Mouse (Mus musculus) bone marrow, adult 2 months (tissue): Measurements from ENCODE around the gene Tprkb.

ENCODE experiments used
- CTCF ChIP-seq: fragments of 200-500 bp; IDR thresholded peaks from 2 replicates; pipeline ENCODE4 v1.5.1; 2011; ENCODE audit warnings: low read length, control low read depth; ENCODE audit not compliant: control insufficient read depth, insufficient read depth
- POLR2A ChIP-seq: fragments of 200-500 bp; IDR thresholded peaks from 2 replicates; pipeline ENCODE4 v1.6.1; 2011; ENCODE audit warnings: low read depth, mild to moderate bottlenecking, control low read depth, low read length, borderline replicate concordance; ENCODE audit not compliant: control insufficient read depth

DNA sequence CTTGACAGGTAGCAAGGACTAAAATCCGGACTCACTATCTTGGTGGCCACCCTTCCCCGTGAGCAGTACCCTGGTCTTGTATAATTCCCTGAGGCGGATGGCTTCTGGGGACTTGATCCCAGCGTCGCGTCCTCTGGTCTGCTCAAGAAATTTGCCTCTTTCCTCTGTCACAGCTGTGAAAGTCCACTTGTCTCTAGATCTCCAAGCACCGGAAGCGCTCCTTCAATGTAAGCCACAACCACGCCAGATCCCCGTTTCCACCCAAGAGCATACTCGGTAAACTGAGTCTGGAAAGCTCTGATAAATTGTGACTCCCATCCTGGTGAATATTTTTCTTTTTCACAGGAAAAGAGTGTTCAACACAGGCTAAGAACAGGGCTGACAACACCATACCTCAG, 3.5 kb downstream of the Tprkb start:
- TF ChIP-seq POLR2A: no peak
- no peak for TF ChIP-seq CTCF
